Mouse (Mus musculus) monocyte, adult 2 months (primary cell): ENCODE measurements around the gene Rsrc1.

Experiments used
- DNase-seq, 2 experiments: peaks; one replicate each; pipeline ENCODE4 v3.0.0; 2022; ENCODE audit warnings: low spot score in 2 of 2, low read depth in 1 of 2

Gene Rsrc1

DNA sequence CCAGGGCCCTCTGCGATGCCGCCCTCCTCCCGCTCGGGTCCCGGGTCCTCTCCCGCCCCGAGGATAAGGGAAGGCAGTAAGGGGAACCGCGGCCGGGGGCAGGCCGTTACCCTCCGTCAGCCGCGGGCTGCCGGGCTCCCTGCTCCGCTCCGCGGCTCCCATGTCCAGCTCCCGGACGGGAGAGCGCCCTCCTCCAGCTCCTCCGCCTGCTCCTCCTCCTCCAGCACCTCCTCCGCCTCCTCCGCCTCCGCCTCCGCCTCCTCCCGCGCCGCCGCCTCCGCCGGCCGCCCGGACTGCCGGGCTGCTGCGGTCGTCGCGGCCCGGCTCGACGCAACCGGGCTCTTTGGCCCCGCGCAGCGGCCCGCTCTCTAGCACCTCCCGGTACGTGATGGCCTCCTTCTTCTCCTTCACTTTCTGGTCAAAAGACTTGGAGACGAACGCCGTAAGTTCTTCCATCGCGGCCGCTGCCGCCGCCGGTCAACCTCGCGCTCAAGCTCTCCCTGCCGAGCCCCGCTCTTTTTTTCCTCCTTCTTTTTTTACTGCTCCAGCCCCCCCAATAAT lies at the start of gene Rsrc1:
Gene Rsrc1, plus strand, starts transcription at position 290 of the 561 bp plus-strand sequence.
- DNase-seq, result no peak

DNA sequence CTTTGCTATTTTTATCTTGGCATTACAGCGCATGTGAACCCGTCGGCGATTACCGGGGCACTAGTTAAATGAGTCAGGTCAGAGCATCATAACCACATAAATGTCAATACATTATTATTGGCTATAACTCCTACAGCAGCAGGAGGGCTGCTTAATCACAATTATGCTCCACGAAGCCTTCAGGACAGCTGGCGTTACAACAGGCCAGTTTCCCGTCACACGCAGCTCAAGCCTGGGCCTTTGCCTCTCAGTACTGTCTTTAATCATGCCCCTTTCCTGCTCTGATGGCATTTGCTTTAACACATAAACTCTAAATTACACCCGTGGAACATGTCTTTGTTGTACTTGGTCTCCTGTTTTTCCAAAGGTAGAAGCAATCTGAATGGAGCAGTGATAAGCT lies 41.5 kb upstream of the Rsrc1 start:
- no peak for DNase-seq

DNA sequence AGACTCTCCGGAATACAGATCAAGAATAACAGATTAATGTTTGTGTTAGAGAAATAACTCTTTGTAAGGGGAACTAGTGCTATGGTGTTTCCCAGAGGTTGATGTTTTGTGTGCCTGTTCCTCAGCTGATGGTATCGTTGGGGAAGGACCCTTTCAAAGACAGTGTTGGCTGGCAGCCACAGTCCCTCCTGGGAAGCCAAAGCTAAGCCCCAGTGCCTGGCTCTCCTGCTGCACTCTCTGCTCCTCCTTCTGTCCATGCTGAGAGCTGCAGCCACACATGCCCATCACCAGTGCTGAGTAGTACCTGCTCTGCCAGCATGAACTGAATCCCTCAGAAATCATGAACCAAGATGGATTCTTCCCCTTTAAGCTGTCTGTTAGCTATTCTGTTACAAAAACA lies 26.1 kb upstream of the Rsrc1 start:
- no peak for DNase-seq

DNA sequence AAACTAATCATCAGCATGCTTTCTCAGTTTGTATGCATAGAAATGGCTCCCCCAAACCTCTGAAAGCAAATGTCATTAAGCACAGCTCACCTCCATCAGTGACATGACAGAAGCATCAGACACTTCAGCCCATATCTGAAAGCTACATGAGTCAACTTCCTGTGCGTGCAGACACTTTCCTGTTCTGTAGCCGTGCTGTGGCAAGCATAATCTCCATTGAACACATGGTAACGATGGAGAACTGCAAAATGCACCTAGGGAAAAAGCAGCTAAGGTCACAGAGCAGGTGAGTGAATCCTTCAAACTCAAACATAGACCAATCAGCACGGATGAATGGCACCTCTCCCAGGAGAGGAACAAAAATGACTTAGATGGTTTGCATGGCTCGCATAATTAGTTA lies 21.2 kb upstream of the Rsrc1 start:
- no peak for DNase-seq

DNA sequence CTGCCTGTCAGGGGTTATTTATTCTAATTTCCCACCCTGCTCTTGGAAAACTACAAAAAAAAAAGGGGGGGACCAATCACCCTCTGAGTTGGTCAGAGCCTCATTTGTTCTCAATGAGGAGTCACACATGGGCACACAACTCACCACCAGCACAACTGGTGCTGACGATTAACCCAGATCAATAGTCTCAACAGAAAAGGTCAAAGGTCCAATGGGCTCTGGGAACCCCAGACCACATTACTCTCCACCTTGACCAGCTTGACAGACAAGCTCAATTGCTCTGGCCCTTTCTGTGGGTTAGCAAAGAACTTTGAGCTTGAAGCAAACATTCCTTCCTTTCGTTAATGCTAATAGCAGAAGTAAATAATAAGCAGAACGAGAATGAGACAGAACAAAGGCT lies 16.3 kb upstream of the Rsrc1 start:
- no peak for DNase-seq

DNA sequence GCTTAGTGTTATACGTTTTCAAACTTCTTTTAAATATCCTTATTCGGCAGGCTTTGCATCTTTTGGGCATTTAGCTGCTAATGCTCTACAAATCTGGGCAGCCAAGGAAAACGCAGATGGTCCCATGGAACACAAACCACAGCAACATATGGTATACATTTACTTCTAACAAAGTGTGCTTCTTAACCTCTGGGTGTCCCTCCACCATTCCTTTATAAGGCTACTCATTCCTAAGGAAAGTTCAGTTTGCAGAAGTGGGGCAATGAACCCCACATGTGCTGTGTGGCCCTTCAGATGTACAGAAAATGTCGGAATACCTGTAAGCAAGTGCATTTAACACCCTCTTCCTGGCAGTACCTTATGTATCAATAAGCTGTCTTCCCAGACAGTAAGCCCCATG lies 13.7 kb upstream of the Rsrc1 start:
- no peak for DNase-seq

DNA sequence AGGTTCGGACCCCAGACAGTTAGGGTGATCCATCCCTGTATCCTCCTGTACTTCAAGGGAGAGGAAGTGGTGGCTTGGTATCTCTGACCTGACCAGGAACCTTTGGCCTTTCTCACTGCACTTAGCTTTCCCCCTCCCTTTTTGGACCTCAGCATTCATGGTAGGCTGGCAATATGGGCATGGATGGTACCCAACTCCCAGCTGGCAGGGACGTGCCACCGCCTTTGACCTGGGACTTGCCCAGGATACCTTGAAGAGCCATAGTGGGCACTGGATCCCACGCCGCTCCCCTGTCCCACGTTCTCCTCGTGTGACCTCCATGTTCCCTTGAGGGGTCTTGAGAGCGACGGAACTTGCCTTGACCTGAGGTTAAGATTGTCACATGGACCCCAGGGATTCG lies 10.9 kb upstream of the Rsrc1 start:
- no peak for DNase-seq

DNA sequence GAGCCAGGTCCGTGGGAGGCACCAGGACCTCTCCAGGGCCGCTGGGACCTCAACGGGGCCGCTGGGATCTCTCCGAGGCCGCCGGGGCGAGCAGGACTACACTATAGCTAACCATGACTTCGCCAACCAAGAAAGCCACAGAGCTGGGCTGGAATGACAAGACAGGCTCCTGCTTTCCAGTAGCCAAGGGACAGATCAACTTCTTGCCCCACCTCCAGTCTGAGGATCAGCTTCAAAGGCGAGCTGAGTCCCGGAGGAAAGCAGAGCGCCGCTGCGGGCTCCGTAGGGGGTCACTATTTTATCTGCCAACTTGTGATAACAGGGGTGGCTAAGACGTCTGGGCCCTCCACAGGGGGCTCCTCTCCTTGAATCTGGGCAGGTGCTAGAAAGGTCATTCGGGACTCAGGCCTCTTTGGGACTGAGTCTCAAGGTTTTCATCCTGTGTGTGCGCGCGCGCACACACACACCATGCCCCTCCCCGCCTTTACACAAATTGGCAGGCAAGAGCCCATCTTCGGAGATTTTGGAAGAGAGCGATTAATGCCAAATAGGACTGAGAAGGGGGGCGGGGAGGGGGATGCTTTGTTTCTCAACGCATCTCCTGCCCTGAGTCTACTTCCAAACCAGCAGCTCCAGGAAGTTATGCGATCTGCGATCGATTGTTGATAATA lies 10.4 kb upstream of the Rsrc1 start:
- no peak for DNase-seq

DNA sequence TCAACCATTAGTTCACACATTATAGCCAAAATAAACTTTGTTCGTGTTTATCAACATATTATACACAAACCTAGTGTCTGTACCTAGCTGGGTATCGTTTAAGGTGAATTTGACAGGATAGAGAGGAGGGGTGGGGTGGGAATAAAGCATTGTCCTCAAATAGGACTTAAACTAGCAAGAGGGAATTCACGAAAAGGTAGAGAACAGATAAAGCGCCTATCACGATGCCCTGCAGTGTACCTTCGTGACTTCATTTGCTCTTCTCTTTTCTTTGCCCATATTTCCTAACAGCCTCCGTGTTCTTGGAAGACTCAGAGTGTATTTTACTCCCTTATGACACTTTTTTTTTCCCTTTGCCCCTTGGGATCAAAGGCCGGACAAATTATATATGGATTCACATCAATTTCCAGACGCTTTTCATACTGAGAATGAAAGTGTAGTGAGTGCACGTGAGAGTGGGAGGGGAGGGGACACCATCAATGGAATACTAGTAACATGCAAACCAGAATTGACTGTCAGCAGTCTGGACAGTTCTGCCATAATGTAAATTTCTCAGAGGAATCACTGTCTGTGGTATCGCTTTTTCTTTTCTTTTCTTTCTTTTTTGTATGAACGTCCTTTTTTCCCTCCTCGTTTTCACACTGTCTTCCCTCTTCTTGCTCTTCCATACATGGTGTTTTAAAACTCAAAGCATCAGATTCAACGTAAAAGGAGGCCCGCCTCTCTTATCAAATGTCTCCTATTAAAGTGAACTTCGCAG lies 8.8 kb upstream of the Rsrc1 start:
- no peak for DNase-seq

DNA sequence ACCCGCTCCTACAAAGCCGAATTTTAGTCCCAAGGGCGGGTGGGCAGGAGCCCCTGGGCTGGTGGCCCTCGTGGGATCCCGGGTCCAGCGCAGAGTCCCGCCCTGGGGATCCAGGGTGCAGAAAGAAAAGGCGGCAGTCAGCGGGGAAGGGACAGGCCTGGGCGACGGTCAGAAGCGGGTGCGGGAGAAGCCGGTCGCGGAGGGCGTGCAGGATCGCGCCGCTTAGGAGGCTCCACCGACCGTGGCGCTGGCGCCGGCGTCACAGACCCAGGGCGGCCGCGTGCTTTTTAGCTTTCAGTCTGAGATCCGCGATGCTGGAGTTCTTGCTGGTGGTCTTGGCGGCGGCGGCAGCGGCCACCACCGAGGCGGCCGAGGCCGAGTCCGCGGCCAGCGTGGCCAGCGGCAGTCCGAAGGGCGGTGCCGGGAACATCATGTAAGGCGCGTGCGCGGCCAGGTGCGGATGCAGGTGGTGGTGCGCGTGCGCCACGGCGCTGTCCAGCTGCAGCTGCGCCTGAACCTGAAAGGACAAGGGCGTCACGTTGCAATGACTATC lies 7.7 kb upstream of the Rsrc1 start:
- no peak for DNase-seq

DNA sequence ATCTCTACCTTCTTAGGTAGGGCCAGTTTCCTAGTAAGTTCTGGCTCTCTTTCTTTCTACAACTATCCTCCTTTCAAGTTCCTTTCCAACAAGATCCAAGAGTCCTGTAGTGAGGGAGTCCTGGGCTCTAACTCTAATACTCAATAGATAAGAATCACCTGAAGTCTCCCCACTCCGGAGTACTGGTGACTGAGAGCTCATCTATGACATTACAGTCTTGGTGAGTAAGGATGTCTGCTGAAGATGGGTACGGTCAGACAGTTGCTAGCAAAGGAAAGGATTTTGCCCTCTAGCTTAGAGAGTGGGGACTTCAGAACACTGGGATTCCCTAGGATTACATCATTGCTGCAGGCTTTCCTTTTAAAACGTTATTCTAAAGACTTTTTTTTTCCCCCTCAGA lies 6.7 kb upstream of the Rsrc1 start:
- DNase-seq, result no peak

DNA sequence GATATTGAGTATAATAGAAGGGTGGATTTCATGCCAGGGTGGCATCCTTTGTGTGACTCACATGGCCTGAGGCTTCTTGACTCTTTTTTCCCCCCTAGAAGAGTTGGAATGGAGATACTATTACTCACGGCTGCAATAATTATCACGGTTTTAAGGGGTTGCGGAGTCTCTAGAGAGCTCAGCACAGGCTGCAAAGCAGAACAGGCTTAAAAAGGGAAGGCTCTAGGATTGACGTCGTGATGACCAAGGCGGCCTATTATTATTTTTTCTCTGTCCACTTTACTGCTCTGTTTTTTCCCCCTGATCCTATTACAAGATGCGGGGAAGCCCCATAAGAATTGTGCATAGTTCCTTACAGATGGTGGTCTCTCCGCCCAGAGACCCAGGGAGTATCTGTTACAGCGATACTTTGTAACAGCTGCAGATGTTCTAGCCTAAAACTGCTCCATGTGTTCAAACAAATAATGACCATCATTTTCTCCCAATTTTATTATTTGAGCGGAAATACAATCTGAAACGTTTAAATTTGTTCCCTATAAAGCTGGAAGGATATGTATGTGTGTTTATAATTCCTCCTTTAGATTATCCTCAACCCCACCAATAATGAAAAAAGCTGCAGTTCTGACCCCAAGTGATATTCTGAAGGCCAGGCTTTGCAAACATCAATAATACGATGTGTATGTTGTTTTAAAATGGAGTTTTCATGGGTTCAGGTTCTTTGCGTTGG lies 4.1 kb upstream of the Rsrc1 start:
- DNase-seq, result no peak

DNA sequence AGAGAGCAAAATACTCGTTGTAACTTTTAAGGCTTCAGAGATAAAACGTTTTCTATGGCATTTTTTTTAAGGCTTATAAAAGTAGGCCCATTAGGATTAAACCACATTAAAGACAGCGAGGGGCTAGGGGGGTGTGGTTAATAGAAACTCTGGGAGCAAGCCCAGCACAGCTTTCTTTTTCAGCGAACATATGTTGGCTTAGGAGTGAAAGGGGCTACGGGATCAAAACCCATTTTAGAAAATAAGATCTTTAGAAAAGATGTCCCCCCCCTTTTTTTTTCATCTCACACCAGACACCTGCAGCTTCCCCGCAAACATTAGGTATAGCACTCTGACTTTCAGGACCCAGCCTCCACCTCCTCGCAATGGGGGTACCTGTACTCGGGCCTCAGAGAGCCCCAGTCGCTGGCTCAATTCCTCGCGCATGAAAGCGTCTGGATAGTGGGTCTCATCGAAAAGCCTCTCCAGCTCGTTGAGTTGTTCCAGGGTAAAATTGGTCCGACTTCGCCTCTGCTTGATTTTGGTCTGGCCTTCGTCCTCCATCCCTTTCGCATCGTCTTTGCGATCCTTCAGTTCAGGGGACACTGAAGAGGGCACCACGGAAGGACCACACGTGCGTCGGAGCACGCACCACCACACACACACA lies 3.3 kb upstream of the Rsrc1 start:
- DNase-seq, result no peak

DNA sequence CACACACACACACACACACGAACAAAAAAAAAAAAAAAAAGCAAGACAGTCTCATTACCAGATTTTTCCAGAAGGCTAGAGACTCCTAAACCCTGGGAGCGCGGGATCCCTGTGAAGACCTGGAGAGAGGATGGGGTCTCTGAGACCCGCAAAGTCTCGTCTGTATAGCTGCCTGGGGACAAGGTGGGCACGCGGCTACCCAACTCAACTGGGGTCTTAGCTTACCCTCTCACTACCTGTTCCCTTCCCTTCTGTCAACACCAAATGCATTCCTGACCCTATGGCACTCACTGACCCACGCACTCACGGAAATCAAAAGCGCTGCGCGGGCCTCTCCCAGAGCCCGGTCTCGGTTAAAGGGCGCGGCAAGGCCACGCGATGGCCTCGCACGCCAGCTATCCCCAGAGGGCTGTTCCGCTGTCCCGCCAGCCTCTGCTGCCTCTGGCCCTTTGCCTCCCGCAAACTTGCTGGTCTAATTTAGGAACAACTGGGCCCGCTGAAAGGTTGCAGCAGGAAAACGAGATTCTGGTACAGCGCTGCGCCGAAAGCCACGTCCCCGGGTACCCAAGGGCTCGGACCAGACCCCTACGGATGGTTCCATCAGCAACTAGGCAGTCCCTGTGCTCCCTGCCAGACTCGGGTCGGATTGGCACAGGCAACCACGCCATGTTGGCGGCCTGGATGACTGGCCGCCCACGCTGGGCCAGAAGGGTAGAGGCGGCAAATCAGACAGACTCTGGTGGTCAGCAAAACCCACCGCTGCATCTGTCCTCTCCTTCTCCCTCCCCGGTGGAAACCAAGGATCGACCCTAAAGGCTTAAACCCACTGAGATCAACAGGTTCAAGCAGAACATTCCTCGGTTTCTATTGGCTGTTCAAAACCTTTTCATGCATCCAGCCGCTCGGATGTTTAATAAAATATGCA lies 2.5 kb upstream of the Rsrc1 start:
- no peak for DNase-seq

DNA sequence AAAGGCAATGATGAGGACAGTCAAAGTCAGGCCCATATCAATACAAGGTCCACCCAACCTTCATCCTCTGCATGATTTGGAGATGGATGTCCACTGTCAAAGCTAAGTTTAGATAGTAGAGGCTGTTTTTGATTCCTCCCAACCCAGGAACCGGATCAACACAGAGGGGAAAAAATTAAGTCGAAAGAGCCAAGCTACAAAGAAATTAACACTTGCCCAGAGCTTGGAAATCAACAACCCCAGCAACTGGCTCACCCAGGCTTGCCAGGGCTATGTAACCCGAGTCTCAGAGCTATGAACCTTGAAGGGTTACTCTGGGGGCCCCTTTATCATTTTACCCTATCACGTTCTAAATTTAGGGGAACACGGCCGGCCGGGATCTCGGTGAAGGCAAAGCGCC lies 1.7 kb upstream of the Rsrc1 start:
- DNase-seq, result no peak

DNA sequence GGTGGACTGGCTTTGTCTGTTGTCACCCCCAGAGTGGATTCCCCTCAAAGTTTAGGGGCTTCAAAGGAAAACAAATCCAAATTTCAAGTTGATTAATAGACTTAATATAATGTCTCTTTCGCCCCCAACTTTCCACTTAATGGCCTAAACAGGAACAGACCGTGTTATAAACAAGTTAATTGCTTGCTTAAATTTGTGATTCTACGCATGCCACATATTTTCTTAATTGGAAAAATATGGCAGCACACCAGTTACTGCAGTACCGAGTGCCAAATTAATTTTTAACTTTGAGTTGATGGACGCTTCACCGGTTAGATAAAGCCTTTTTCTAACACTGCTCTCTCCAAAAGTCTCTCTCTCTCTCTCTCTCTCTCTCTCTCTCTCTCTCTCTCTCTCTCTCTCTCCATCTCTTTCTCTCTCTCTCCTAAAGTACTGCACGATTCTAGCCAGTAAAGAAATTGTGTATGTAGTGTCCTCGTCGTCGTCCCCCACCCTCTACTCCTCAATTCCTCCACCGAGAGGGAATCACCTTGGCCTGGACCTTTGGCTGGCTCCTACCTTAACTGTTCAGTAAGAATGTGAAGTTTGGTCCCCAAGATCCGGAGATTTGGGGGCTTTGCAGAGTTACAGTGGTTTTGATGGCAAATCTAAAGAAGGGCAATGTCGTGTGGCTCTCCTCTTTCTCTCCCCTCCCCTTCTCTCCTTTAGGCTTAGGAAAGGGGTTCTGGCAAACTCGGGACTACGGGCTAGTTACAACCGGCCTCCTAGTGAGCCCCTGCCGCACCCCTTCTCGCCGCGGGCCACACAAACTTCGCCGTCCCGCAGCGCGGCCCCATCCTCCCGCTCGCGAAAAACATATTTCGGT lies 847 bp upstream of the Rsrc1 start:
- DNase-seq, result no peak

DNA sequence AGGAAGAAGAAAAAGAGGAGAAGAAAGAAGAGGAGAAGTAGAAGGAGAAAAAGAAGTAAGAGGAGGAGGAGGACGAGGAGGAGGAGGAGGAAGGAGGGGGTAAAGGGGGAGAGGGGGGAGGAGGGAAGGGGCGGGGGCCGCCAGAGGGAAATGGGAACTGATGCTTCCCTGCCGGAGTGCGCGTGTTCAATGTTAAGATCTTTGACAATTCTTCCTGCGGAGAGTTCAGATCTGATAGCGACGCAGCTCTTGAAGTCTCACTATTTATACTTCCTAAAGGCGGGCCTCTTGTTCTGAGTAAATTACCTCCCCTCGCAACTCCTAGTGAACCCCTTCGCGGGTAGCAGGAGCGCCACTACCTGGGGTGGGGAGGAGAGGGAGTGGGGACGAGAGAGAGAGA lies 516 bp downstream of the Rsrc1 start, which contains the start of gene Shox2:
Gene Shox2, minus strand, starts transcription at position 66 of the 400 bp plus-strand sequence.
- DNase-seq, result no peak

DNA sequence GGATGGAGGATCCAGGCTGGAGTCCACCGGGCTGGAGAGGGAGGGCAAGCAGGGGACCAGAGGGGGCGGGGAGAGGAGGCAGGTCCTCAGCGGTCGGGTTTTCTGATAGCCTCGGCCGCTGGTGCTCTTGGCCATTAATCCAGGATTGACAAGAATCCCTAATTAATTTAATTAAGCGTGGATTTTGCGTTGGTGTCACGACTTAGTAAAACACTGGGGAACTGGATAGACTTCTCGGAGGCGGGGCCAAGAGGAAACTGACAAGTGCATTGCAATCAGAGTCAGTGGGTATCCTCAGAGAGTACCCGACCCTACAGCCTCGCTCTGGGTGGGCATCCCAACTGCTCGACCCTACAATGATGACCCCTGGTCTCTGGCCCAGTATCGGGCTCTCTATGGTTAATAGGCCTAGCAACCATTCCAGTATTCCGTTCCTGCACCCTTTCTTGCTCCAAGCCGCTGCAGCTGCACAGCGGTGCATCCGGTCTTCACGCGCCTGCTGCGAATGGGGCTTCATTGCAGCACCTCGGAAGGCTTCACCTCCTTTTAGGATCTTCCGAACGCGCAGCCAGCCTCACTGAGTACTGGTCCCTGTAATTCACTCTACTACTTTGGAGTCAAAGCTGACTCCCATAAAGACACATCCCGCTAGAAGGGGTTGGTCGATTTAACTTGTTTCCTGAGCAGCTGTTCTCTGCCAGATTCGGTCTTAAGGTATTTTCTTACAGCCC lies 1.2 kb downstream of the Rsrc1 start:
- no peak for DNase-seq
